Mouse (Mus musculus) lung, embryonic 14.5 days (tissue): ENCODE measurements at regions not wholly inside any gene's neighbourhood (a gene's known extent, or its start where the extent isn't known, plus 50 kb on each side); places are given as distances from the start of the nearest gene placed in this dataset.
A peak's percentile ranks its signal among the peaks of the same experiment; 100 is the strongest.

Experiments used
- ATAC-seq: fragments of 200-750 bp; cut with Nextera tagmentation; 2 replicates; pipeline ENCODE4 v1.8.0; 2017; ENCODE audit warnings: mild to moderate bottlenecking, moderate TSS enrichment, moderate library complexity; ENCODE audit not compliant: insufficient read depth
- DNase-seq: peaks from one replicate; pipeline ENCODE4 v3.0.0-alpha.2; 2015
- H3K27ac ChIP-seq: fragments of 300-500 bp; sonication (generic); 2 replicates; pipeline ENCODE4 v1.5.1; 2014; ENCODE audit warnings: low read depth, mild to moderate bottlenecking, moderate library complexity
- H3K27me3 ChIP-seq: fragments of 300-500 bp; sonication (generic); 2 replicates; pipeline ENCODE4 v1.6.1; 2014; ENCODE audit warnings: low read length, control low read depth; ENCODE audit not compliant: insufficient read depth
- H3K36me3 ChIP-seq: fragments of 300-500 bp; sonication (generic); 2 replicates; pipeline ENCODE4 v1.6.1; 2014; ENCODE audit warnings: control low read depth; ENCODE audit not compliant: insufficient read depth
- H3K4me1 ChIP-seq: fragments of 300-500 bp; sonication (generic); 2 replicates; pipeline ENCODE4 v1.6.1; 2014; ENCODE audit warnings: antibody characterized with exemption, control low read depth; ENCODE audit not compliant: insufficient read depth
- H3K4me2 ChIP-seq: fragments of 300-500 bp; sonication (generic); 2 replicates; pipeline ENCODE4 v1.6.1; 2014; ENCODE audit warnings: mild to moderate bottlenecking
- H3K4me3 ChIP-seq: fragments of 300-500 bp; sonication (generic); 2 replicates; pipeline ENCODE4 v1.5.1; 2014; ENCODE audit warnings: low read depth, low read length
- H3K9ac ChIP-seq: fragments of 300-500 bp; sonication (generic); 2 replicates; pipeline ENCODE4 v1.6.1; 2014
- H3K9me3 ChIP-seq: fragments of 300-500 bp; sonication (generic); 2 replicates; pipeline ENCODE4 v1.6.1; 2016; ENCODE audit warnings: low read depth, low read length, control low read depth
- CTCF ChIP-seq: IDR thresholded peaks from 2 replicates; pipeline ENCODE4 v1.5.1; 2016; ENCODE audit warnings: antibody characterized with exemption, low read depth
- whole genome bisulfite sequencing: fragments of 180-500 bp; shearing (Covaris S2); extraction: QIAGEN DNeasy Blood & Tissue Kit; methylation state at CpG from one replicate; pipeline ENCODE4 v1.1.7; 2014; 5-methylcytosine and 5-hydroxymethylcytosine counted together

DNA sequence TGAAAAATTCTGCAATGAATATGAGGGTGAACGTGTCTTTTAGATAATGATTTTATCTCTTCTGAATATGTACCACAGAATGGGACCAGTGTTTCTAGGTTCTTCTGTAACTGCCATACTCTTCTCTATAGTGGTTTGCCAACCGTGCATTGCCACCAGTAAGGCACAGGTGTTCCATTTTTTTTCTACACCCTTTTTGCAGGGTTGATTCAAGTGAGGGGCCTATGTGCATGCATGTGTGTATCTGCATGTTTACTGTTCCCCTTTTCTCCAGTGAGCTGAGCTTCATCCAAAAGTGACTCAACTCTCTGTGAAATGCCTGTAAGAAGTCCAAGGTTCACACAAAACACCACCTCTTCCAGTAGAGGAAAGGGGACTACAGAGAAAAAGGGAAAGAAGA, 467.7 kb downstream of the Gsdmc2 start:
- no peak for TF ChIP-seq CTCF
- no peak for ATAC-seq
- no peak overlapping the region for H3K4me2 ChIP-seq
- no peaks in the 10 kb centered on the region for H3K27me3 ChIP-seq
- no peaks in the 10 kb centered on the region for H3K4me1 ChIP-seq
- H3K4me3 ChIP-seq: no peak overlapping the region
- 79% methylated on average over 2 of the region's 2 CpGs for WGBS
- no peak overlapping the region for H3K27ac ChIP-seq
- no peak for DNase-seq
- H3K36me3 ChIP-seq: no peaks in the 10 kb centered on the region
- no peaks in the 10 kb centered on the region for H3K9me3 ChIP-seq
- no peak overlapping the region for H3K9ac ChIP-seq

DNA sequence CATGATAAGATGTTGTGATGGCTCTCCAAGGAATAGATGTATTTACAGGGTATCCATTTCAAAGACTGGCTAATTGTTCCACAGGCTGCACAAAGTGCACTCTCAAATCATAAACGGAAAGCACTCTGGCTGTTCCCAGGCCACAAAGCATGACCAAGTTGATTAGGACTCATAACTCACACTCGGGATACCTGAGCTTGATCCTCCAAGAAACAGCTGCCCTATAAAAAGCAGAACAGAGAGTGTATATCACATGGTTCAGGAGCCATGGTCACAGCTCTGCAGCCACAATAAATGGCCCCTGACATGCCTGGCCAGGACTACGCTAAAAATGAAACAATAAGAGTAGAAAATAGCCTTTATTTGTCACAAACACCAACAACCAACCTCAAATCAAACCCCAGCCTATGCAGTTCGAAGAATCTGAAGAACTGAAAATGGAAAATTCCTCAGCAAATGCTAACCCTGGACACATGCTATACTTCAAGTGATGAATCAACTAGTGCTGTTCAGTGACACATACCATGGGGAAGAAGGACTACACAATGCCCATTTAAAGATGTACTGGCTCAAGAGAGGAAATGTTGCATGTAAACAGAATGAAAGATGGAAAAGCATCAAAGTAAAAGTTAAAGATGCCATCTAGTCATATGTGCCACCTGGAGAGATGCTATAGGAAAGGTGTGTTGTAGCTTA, 473.5 kb downstream of the Gsdmc2 start:
- Histone ChIP-seq H3K27ac (no peak overlapping the region), H3K36me3 (no peaks in the 10 kb centered on the region)
- ATAC-seq: no peak

DNA sequence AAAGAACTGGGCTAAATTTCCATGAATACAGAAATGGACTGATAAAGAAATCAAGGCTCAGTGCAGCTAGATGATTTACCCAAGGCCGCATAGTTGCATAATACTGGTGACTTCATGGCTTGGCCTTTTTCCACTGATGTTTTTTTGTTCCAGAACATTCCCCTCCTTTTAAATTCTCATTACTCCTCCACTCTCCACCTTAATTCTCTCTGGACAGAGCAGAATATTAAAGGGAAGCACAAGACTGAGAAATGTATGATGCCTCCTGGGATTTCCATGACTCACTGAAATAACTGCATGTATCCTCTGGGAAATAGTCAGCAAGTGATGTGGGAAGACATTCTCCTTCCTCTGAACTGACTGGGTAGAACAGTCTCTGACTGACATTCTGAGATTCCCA, 480.5 kb downstream of the Gsdmc2 start:
- TF ChIP-seq CTCF: no peak
- no peak for DNase-seq
- no peak overlapping the region for H3K4me2 ChIP-seq
- 83% methylated on average over 1 of the region's 1 CpGs for WGBS
- no peaks in the 10 kb centered on the region for H3K36me3 ChIP-seq
- H3K9ac ChIP-seq: no peak overlapping the region
- no peak overlapping the region for H3K4me3 ChIP-seq
- ATAC-seq: no peak
- no peaks in the 10 kb centered on the region for H3K4me1 ChIP-seq
- H3K27ac ChIP-seq: no peak overlapping the region
- H3K27me3 ChIP-seq: no peaks in the 10 kb centered on the region
- no peaks in the 10 kb centered on the region for H3K9me3 ChIP-seq

More for the DNA sequence above, 473.5 kb downstream of the Gsdmc2 start:
- Histone ChIP-seq H3K4me1 (no peaks in the 10 kb centered on the region), H3K9me3 (no peaks in the 10 kb centered on the region), H3K4me3 (no peak overlapping the region), H3K4me2 (no peak overlapping the region), H3K27me3 (no peaks in the 10 kb centered on the region), H3K9ac (no peak overlapping the region)
- no peak for DNase-seq
- no peak for TF ChIP-seq CTCF
- 75% methylated on average over 4 of the region's 4 CpGs for WGBS

DNA sequence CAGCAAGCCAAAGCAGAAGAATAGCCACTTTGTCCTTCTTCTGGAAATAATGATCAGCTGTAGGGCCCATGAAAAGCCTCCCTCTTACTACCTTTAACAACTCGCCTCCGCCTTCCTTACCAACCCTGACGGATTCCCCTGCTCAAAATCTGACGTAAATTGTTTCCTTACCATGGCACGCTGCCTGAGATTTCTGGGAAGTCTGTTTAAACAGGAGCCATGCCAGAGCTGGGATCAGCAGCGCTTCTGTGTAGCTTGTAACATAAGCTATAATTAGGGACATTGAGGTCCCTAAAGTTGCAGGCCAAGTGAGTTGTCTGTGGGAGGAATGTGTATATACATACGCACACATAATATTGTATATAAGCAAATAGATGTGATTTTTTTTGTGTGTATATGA, 484.6 kb downstream of the Gsdmc2 start:
- Histone ChIP-seq H3K9ac (no peak overlapping the region), H3K4me3 (no peak overlapping the region), H3K27ac (no peak overlapping the region), H3K4me2 (no peak overlapping the region), H3K4me1 (no peaks in the 10 kb centered on the region), H3K27me3 (no peaks in the 10 kb centered on the region), H3K36me3 (no peaks in the 10 kb centered on the region), H3K9me3 (no peaks in the 10 kb centered on the region)
- peak; percentile 84 for DNase-seq
- TF ChIP-seq CTCF: no peak
- peak; percentile 62; the same call in 1 of the 2 replicates for ATAC-seq
- WGBS: 55% methylated on average over 7 of the region's 7 CpGs

DNA sequence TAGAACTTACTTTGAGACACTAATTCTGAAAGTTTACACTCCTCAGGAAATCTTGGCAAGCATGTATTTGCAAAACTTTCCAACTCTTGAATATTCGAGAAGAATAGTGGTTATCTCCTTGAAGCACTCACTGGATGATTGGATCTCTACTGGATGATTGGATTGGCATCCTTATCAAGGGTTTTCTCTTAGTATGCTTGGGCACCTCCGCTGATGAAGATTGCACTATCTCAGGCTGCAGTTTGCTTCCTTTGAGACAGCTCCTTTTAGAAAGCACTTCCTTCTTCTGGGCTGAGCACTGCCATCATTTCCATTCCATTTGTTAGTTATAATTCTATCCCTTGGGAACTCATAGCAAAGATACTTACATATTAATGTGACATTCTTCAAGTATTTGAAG, 503.2 kb downstream of the Gsdmc2 start:
- no peak for TF ChIP-seq CTCF
- DNase-seq: no peak
- Histone ChIP-seq H3K27ac (no peak overlapping the region), H3K9ac (no peak overlapping the region), H3K27me3 (no peaks in the 10 kb centered on the region), H3K4me2 (no peak overlapping the region), H3K4me3 (no peak overlapping the region), H3K4me1 (peaks cover 4% of the 10 kb centered on the region), H3K9me3 (no peaks in the 10 kb centered on the region), H3K36me3 (no peaks in the 10 kb centered on the region)
- WGBS: 70% methylated on average over 2 of the region's 2 CpGs
- no peak for ATAC-seq

DNA sequence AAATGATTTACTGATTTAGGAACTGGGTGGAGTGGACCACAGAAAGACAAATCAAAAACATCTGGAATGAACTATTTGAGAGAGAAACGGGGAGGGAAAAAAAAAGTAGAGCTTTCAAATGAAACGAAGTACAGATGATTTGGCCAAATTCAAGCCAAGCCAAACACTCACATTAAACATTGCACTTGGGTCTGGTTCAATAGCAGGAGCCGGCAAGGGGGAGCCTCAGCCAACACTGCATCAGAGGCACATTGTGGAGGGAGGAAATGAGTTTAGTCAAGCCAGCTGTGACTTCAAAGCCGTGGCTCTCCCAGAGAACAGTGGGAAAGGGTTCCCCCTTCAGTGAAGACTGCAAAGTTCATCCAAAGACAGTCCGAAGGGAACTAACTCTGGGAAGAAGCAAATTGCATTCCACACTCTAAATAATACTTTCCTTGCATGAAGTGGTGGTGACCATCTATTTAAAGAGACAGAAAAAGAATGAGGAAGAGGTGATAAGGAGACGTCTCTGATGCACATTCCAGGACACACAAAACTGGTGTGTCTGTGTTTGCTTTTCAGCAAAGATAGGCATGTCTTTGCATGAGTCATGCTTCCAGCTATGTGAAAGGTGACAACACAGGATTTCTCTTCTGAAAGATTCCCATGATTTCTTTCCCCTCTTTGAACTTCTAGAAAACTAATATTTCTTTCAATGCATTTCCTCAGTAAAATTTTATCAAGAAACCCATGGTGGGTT, 504.5 kb downstream of the Gsdmc2 start:
- H3K9me3 ChIP-seq: no peaks in the 10 kb centered on the region
- no peak overlapping the region for H3K4me2 ChIP-seq
- H3K4me1 ChIP-seq: peaks cover 4% of the 10 kb centered on the region
- no peaks in the 10 kb centered on the region for H3K36me3 ChIP-seq
- H3K4me3 ChIP-seq: no peak overlapping the region
- H3K9ac ChIP-seq: no peak overlapping the region
- 0 out of 2 replicates have a peak overlapping the region, but pooled peaks have one; percentile 20 for H3K27ac ChIP-seq
- peak; percentile 95 for DNase-seq
- ATAC-seq: peak; percentile 99
- WGBS: 6% methylated on average over 6 of the region's 6 CpGs
- peak; percentile 75 for TF ChIP-seq CTCF
- no peaks in the 10 kb centered on the region for H3K27me3 ChIP-seq

DNA sequence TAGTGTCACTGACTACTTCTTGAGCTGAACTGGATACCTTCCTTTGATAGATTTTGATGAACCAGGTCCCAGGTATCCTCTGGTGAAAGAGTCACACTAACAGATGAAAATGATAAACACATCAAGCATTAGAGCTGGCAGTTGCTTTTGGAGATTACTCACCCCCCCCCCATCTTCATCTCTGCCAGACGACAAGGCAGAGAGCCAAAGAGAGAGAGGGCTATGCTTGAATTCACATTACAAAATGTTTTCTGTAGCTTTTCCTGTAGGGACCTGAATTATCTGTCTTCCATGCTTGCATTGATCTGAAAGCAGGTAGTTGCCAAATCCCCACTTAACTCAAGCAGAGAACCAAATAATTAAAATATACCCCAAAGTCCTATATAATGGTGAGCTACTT, 525.3 kb downstream of the Gsdmc2 start:
- WGBS: 16% methylated on average over 1 of the region's 1 CpGs
- Histone ChIP-seq H3K9me3 (no peaks in the 10 kb centered on the region), H3K27ac (no peak overlapping the region), H3K36me3 (no peaks in the 10 kb centered on the region), H3K9ac (no peak overlapping the region), H3K27me3 (no peaks in the 10 kb centered on the region), H3K4me2 (no peak overlapping the region), H3K4me3 (no peak overlapping the region), H3K4me1 (no peaks in the 10 kb centered on the region)
- no peak for TF ChIP-seq CTCF
- ATAC-seq: no peak
- DNase-seq: no peak
